Mouse (Mus musculus) hindbrain, embryonic 11.5 days (tissue): ENCODE measurements around the gene Sertad2. TPM values are rescaled to one million over a fixed set of nuclear protein-coding genes. Genes with fewer than 3 reads are reported as not detected.

Source experiments
- ATAC-seq: fragments of 200-750 bp; cut with Nextera tagmentation; 2 replicates; pipeline ENCODE4 v1.8.0; 2017; ENCODE audit warnings: mild to moderate bottlenecking, moderate TSS enrichment, moderate library complexity; ENCODE audit not compliant: low FRiP score
- DNase-seq: peaks from one replicate; pipeline ENCODE4 v3.0.0-alpha.2; 2015; ENCODE audit warnings: low spot score
- H3K27ac ChIP-seq: fragments of 300-500 bp; sonication (generic); 2 replicates; pipeline ENCODE4 v1.5.1; 2014; ENCODE audit warnings: mild to moderate bottlenecking, low read depth, low read length
- H3K27me3 ChIP-seq: fragments of 300-500 bp; sonication (generic); 2 replicates; pipeline ENCODE4 v1.6.1; 2014; ENCODE audit warnings: mild to moderate bottlenecking, low read length, moderate library complexity, mixed read lengths; ENCODE audit not compliant: control insufficient read depth, insufficient read depth
- H3K36me3 ChIP-seq: fragments of 300-500 bp; sonication (generic); 2 replicates; pipeline ENCODE4 v1.6.1; 2014; ENCODE audit warnings: mild to moderate bottlenecking, low read length, moderate library complexity, mixed read lengths; ENCODE audit not compliant: control insufficient read depth, insufficient read depth
- H3K4me1 ChIP-seq: fragments of 300-500 bp; sonication (generic); replicated peaks from 2 replicates; pipeline ENCODE4 v1.6.1; 2014; ENCODE audit warnings: low read length, mixed read lengths; ENCODE audit not compliant: control insufficient read depth, insufficient read depth
- H3K4me2 ChIP-seq: fragments of 300-500 bp; sonication (generic); replicated peaks from 2 replicates; pipeline ENCODE4 v1.6.1; 2014; ENCODE audit warnings: mild to moderate bottlenecking, low read depth, low read length
- H3K4me3 ChIP-seq: fragments of 300-500 bp; sonication (generic); 2 replicates; pipeline ENCODE4 v1.5.1; 2014; ENCODE audit warnings: low read depth, low read length
- H3K9ac ChIP-seq: fragments of 300-500 bp; sonication (generic); 2 replicates; pipeline ENCODE4 v1.6.1; 2014; ENCODE audit warnings: low read depth, low read length
- H3K9me3 ChIP-seq: fragments of 300-500 bp; sonication (generic); 2 replicates; pipeline ENCODE4 v1.6.1; 2016; ENCODE audit warnings: low read length; ENCODE audit not compliant: control insufficient read depth
- WGBS: fragments of 180-500 bp; shearing (Covaris S2); extraction: QIAGEN DNeasy Blood & Tissue Kit; methylation state at CpG from one replicate; pipeline ENCODE4 v1.1.7; 2014; 5-methylcytosine and 5-hydroxymethylcytosine counted together
- polyA plus RNA-seq: library from polyadenylated mRNA; unstranded; fragments of >200 nt; fragmentation: Nextera tagmentation; extraction: Ambion mirVana; gene quantifications from 2 replicates; pipeline ENCODE4 v1.2.1, GENCODE M21; 2014

The Sertad2 gene
- polyA plus RNA-seq, 1 experiment from 2014 or later: 24.4 TPM

- Histone ChIP-seq H3K4me1 (no peaks in the 10 kb centered on the region), H3K9ac (0 out of 2 replicates have a peak overlapping the region, but pooled peaks have one; percentile 16), H3K27ac (no peak overlapping the region), H3K4me3 (no peak overlapping the region), H3K36me3 (no peaks in the 10 kb centered on the region), H3K4me2 (no peak overlapping the region), H3K9me3 (no peaks in the 10 kb centered on the region), H3K27me3 (no peaks in the 10 kb centered on the region)
- ATAC-seq (no peak), DNase-seq (peak; percentile 33)
- 31% methylated on average over 5 of the region's 5 CpGs for WGBS
Observed at GRCm38 (mm10) chr11:20663580-20664198, 120.6 kb downstream of the Sertad2 start.

DNA sequence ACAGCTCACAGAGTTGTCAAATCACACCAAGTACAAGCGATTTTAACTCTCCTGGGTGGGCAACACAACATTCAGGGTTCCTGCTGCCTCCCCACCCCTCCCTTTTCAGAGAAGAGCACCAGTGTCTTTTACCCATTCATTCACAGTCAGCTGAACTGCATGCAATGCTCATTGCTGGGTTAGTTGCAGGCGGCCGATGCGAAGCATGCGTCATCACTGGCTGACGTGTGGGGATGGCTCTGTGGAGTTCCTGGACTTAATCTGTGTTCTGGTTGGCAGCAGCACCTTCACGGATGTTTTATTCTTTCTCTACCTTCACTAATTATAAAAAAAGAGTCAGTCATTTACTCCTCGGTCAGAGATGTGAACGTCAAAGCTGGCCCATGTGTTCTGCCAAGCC, 121.8 kb downstream of the Sertad2 start:
- no peak overlapping the region for H3K4me2 ChIP-seq
- H3K27me3 ChIP-seq: no peaks in the 10 kb centered on the region
- no peak overlapping the region for H3K9ac ChIP-seq
- no peak overlapping the region for H3K4me3 ChIP-seq
- no peaks in the 10 kb centered on the region for H3K4me1 ChIP-seq
- WGBS: 68% methylated on average over 9 of the region's 9 CpGs
- no peaks in the 10 kb centered on the region for H3K36me3 ChIP-seq
- ATAC-seq (no peak), DNase-seq (no peak)
- no peak overlapping the region for H3K27ac ChIP-seq
- H3K9me3 ChIP-seq: no peaks in the 10 kb centered on the region

DNA sequence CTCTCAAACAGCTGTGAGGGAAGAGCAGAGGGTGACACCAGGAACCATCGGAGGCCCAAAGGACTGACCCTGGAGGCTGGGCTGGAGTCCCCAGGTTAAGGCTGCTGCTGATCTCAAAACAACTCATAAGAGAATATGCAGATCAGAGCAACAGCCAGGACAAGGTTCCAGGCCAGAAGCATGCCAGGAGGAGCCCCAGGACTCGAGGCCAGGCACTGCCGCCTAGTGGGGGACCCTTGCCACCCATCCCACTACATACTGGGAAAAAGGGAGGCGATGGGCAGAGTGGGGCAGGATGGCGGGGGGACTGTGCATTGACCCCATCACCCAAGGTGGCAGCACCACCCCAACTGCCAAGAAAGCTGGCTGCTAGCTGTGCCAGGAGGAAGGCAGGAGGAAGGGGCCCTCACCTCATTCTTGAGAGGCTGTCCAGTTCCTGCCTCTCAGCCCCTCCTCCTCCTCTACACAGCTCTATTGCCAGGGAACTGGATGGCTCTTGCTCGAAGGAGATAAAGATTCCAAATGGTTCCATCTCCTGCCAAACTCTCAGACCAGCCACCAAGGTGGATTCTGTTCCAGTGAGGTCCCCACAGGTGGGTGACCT, 128.8 kb downstream of the Sertad2 start:
- Histone ChIP-seq H3K4me2 (no peak overlapping the region), H3K9me3 (no peaks in the 10 kb centered on the region), H3K4me3 (no peak overlapping the region), H3K9ac (no peak overlapping the region), H3K27ac (no peak overlapping the region), H3K36me3 (no peaks in the 10 kb centered on the region), H3K4me1 (no peaks in the 10 kb centered on the region), H3K27me3 (no peaks in the 10 kb centered on the region)
- 63% methylated on average over 6 of the region's 6 CpGs for WGBS
- DNase-seq: no peak
- ATAC-seq: no peak

DNA sequence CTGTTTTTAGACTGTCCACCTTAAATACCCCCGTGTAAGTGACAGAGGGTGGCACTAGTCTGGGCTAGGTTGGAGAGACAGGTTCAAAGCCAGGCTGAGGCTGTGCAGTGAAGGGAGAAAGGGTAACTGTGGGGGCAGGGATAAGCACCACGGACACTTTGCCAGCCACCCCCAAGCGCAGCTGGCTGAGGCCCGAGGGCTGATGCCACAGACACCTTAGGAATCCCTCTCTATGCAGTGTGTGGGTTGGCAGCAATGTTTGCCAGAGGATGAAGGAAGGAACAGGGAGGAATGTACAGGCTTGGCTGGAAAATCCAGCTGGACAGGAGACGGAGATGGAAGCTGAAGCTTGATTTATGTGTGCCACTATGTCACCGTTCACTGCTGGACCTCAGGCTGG, 129.5 kb downstream of the Sertad2 start:
- no peak for ATAC-seq
- no peak overlapping the region for H3K27ac ChIP-seq
- WGBS: 83% methylated on average over 6 of the region's 6 CpGs

DNA sequence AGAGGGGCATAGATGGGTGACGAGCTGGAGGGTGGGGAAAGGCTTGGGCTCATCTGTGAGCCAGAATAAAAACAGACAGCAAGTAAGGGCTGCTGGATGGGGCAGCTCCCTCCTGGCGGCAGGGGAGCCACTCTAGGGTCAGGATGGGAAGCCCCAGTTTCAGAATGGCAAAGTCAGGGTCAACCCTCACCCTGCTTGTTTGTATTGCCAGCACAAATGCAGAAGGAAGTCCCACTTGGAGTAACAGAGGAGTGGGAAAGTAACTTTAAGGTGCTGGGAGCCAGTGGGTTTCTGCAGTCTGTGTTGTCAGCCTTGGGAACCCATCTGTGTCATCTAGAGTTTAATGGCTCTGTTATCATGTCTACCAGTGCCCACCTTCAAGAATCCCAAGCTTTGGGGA, 136.3 kb downstream of the Sertad2 start:
- no peaks in the 10 kb centered on the region for H3K36me3 ChIP-seq
- H3K27me3 ChIP-seq: no peaks in the 10 kb centered on the region
- no peak for DNase-seq
- H3K4me1 ChIP-seq: no peaks in the 10 kb centered on the region
- H3K4me3 ChIP-seq: no peak overlapping the region
- H3K9me3 ChIP-seq: no peaks in the 10 kb centered on the region
- WGBS: 84% methylated on average over 2 of the region's 2 CpGs
- H3K4me2 ChIP-seq: no peak overlapping the region
- ATAC-seq: no peak
- no peak overlapping the region for H3K9ac ChIP-seq
- H3K27ac ChIP-seq: no peak overlapping the region

More for the DNA sequence above, 129.5 kb downstream of the Sertad2 start:
- no peak for DNase-seq
- no peaks in the 10 kb centered on the region for H3K4me1 ChIP-seq
- H3K4me3 ChIP-seq: no peak overlapping the region
- H3K4me2 ChIP-seq: no peak overlapping the region
- H3K9me3 ChIP-seq: no peaks in the 10 kb centered on the region
- no peaks in the 10 kb centered on the region for H3K27me3 ChIP-seq
- H3K9ac ChIP-seq: no peak overlapping the region
- no peaks in the 10 kb centered on the region for H3K36me3 ChIP-seq

GRCm38 (mm10) chr11:20680781-20681180, 137.7 kb downstream of the Sertad2 start:
- no peak for ATAC-seq
- H3K36me3 ChIP-seq: no peaks in the 10 kb centered on the region
- no peaks in the 10 kb centered on the region for H3K27me3 ChIP-seq
- 87% methylated on average over 5 of the region's 5 CpGs for WGBS
- H3K4me2 ChIP-seq: no peak overlapping the region
- H3K9ac ChIP-seq: no peak overlapping the region
- H3K9me3 ChIP-seq: no peaks in the 10 kb centered on the region
- no peaks in the 10 kb centered on the region for H3K4me1 ChIP-seq
- no peak overlapping the region for H3K4me3 ChIP-seq
- H3K27ac ChIP-seq: no peak overlapping the region
- DNase-seq: no peak

GRCm38 (mm10) chr11:20681679-20682078, 138.6 kb downstream of the Sertad2 start:
- Histone ChIP-seq H3K4me2 (no peak overlapping the region), H3K27ac (no peak overlapping the region), H3K9me3 (no peaks in the 10 kb centered on the region), H3K9ac (no peak overlapping the region), H3K27me3 (no peaks in the 10 kb centered on the region), H3K4me3 (no peak overlapping the region), H3K4me1 (no peaks in the 10 kb centered on the region), H3K36me3 (no peaks in the 10 kb centered on the region)
- 90% methylated on average over 5 of the region's 5 CpGs for WGBS
- DNase-seq: no peak
- no peak for ATAC-seq

- Histone ChIP-seq H3K4me1 (no peaks in the 10 kb centered on the region), H3K9ac (no peak overlapping the region), H3K9me3 (no peaks in the 10 kb centered on the region), H3K4me3 (no peak overlapping the region), H3K36me3 (no peaks in the 10 kb centered on the region), H3K27ac (no peak overlapping the region), H3K4me2 (no peak overlapping the region), H3K27me3 (no peaks in the 10 kb centered on the region)
- ATAC-seq (peak; percentile 67; the same call in 1 of the 2 replicates), DNase-seq (peak; percentile 85)
- WGBS: 5% methylated on average over 4 of the region's 4 CpGs
Observed at GRCm38 (mm10) chr11:20691000-20691399, 147.9 kb downstream of the Sertad2 start.
